Comparison of ENCODE assay signal across 9 mouse cellular contexts in the genomic region with DNA sequence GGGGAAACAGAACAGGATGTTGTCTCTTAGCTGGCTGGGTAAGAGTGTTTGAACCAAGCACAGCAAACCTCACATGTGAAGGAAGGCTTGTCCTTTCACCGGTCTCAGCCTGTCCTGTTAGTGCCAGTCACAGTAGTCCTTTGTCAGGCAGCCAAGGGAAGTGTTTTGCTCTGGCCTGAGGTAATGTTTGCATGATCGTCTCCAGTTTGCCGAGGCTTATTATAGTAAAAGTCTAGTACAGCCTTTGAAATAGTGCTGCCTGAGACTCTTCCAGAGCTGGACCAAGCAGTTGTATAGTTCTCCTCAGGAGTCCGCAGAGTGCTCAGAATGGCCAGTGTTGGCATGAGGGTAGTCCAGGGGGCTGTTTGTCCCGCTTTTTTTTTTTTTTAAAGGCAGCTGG. TPM values are rescaled to one million over a fixed set of nuclear protein-coding genes. Genes with fewer than 3 reads are reported as not detected.
A peak's percentile ranks its signal among the peaks of the same experiment; 100 is the strongest.
DNase-seq lines count a peak whose midpoint lies in the region; ATAC-seq lines count a peak whose summit lies in the region.
"Had no signal": no experiment of that assay in that cellular context is flagged by ENCODE, and none has a peak within 500 bp of the region (broad histone marks: within the 10 kb centered on the region; RNA-seq: fewer than 3 reads in every experiment).

No protein-coding gene starts in this region.

- H3K4me2 ChIP-seq in heart, embryonic 12.5 days: no peak overlapping the region; the same call in 1 of the 2 replicates
- no peak overlapping the region for H3K4me2 ChIP-seq in stomach, embryonic 16.5 days (ENCODE audit: low read depth, low read length)
- H3K4me2 ChIP-seq: liver, embryonic 13.5 days had no signal

- ATAC-seq in heart, embryonic 12.5 days (ENCODE audit: insufficient number of reproducible peaks, low FRiP score): no peak
- no peak for ATAC-seq in stomach, embryonic 16.5 days (ENCODE audit: insufficient read depth, low FRiP score)

- no peaks in the 10 kb centered on the region for H3K27me3 ChIP-seq in heart, embryonic 12.5 days (replicated peaks)
- no peaks in the 10 kb centered on the region for H3K27me3 ChIP-seq in stomach, embryonic 16.5 days (ENCODE audit: control insufficient read depth, insufficient read depth, low read length)
- H3K27me3 ChIP-seq: liver, embryonic 13.5 days had no signal

- no peak overlapping the region for H3K4me3 ChIP-seq in heart, embryonic 12.5 days
- no peak overlapping the region for H3K4me3 ChIP-seq in stomach, embryonic 16.5 days (replicated peaks; ENCODE audit: low read length)
- H3K4me3 ChIP-seq: liver, embryonic 13.5 days had no signal

- H3K9ac ChIP-seq in heart, embryonic 12.5 days: no peak overlapping the region
- 0 out of 2 replicates have a peak overlapping the region, but pooled peaks have one; percentile 4 for H3K9ac ChIP-seq in stomach, embryonic 16.5 days (ENCODE audit: low read length)
- H3K9ac ChIP-seq: liver, embryonic 13.5 days had no signal

- H3K4me1 ChIP-seq in heart, embryonic 12.5 days (replicated peaks): peaks cover 17% of the 10 kb centered on the region
- peaks cover 10% of the 10 kb centered on the region; the same call in 1 of the 2 replicates for H3K4me1 ChIP-seq in stomach, embryonic 16.5 days (ENCODE audit: control insufficient read depth, insufficient read depth, low read length)

- no peaks in the 10 kb centered on the region for H3K9me3 ChIP-seq in heart, embryonic 12.5 days (replicated peaks)
- no peaks in the 10 kb centered on the region for H3K9me3 ChIP-seq in stomach, embryonic 16.5 days (replicated peaks; ENCODE audit: control insufficient read depth, low read length)
- H3K9me3 ChIP-seq: liver, embryonic 13.5 days had no signal

- H3K27ac ChIP-seq in heart, embryonic 12.5 days (ENCODE audit: poor library complexity, severe bottlenecking): peak overlapping the region; percentile 49
- H3K27ac ChIP-seq in stomach, embryonic 16.5 days (ENCODE audit: low read length): peak overlapping the region; percentile 55
- H3K27ac ChIP-seq: liver, embryonic 13.5 days had no signal

- WGBS in heart, embryonic 12.5 days: 54% methylated on average over 5 of the region's 5 CpGs
- WGBS in stomach, embryonic 16.5 days: 55% methylated on average over 5 of the region's 5 CpGs

- DNase-seq in adrenal gland, postnatal 36 days: peak; percentile 32 to 42
- no peak for DNase-seq in adrenal gland, postnatal 4 days (ENCODE audit: low spot score in 2 of 2)
- DNase-seq in ovary, adult 18-20 months (ENCODE audit: low spot score): peak; percentile 27
- DNase-seq in ovary, postnatal 14 days (ENCODE audit: low spot score): no peak
- peak; percentile 81 for DNase-seq in layer of hippocampus, adult 9-11 months
- no peak for DNase-seq in natural killer cell, adult 2 months (ENCODE audit: low spot score in 2 of 2)
- DNase-seq: liver, embryonic 13.5 days had no signal

- H3K36me3 ChIP-seq in heart, embryonic 12.5 days: peaks cover 6% of the 10 kb centered on the region
- H3K36me3 ChIP-seq in stomach, embryonic 16.5 days (ENCODE audit: control insufficient read depth, insufficient read depth, low read length): 0 out of 2 replicates have a peak, but pooled peaks cover 5% of the 10 kb centered on the region

RNA-seq across cellular contexts. Expression of a gene that starts 13.9 kb away (rescaled TPM):
- 10 to 100 TPM; 16.1 to 24.2 TPM for total RNA-seq in adrenal gland, postnatal 36 days (2021)
- total RNA-seq in adrenal gland, postnatal 4 days (2021): 10 to 100 TPM; 25.6 to 25.9 TPM
- 11.0 TPM in 2 replicates for polyA plus RNA-seq in heart, embryonic 12.5 days (2016; fragmentation: Nextera tagmentation; extraction: Ambion mirVana)
- 4.4 and 5.0 TPM in 2 replicates for polyA plus RNA-seq in stomach, embryonic 16.5 days (2015; fragmentation: Nextera tagmentation; extraction: Ambion mirVana)

RNA-seq across cellular contexts. Expression of a gene that starts 59.6 kb away (rescaled TPM):
- under 1 TPM; 0.76 to 0.82 TPM for total RNA-seq in adrenal gland, postnatal 36 days (2021)
- total RNA-seq in adrenal gland, postnatal 4 days (2021): 1 to 10 TPM in 1 of 2 experiments, under 1 TPM in 1; 0.45 to 1.7 TPM
- 4.2 and 4.3 TPM in 2 replicates for polyA plus RNA-seq in heart, embryonic 12.5 days (2016; fragmentation: Nextera tagmentation; extraction: Ambion mirVana)
- 4.8 and 8.8 TPM in 2 replicates for polyA plus RNA-seq in stomach, embryonic 16.5 days (2015; fragmentation: Nextera tagmentation; extraction: Ambion mirVana)

Comparison
In these comparisons a context has a peak if more than half of its experiments do, and no peak if none do; other contexts are left out.
1. DNase-seq: peak in adrenal gland, postnatal 36 days (2 of 2), ovary, adult 18-20 months (single experiment) and layer of hippocampus, adult 9-11 months (single experiment); none in adrenal gland, postnatal 4 days (0 of 2), ovary, postnatal 14 days (single experiment) and natural killer cell, adult 2 months (0 of 2).